Mouse (Mus musculus) stomach, postnatal 0 days (tissue): Measurements from ENCODE around the gene Fbxo4.
A peak's percentile ranks its signal among the peaks of the same experiment; 100 is the strongest.

Experiments
- CTCF ChIP-seq: IDR thresholded peaks from 2 replicates; pipeline ENCODE4 v1.5.1; 2016; ENCODE audit warnings: antibody characterized with exemption, low read depth, mild to moderate bottlenecking, moderate library complexity
- EP300 ChIP-seq: optimal IDR thresholded peaks from 2 replicates; pipeline ENCODE3; 2016; ENCODE audit warnings: antibody characterized with exemption

GRCm38 (mm10) chr15:4026231-4026773 lies 46.9 kb upstream of the Fbxo4 start, which contains the start of gene Oxct1:
- TF ChIP-seq CTCF: peak; percentile 78
- peak; percentile 33 for TF ChIP-seq EP300
